Mouse (Mus musculus) heart, postnatal 25 days (tissue): Measurements from ENCODE around the gene Kif17. TPM values are rescaled to one million over a fixed set of nuclear protein-coding genes. Genes with fewer than 3 reads are reported as not detected.

Experiments used
- DNase-seq: peaks from one replicate; pipeline ENCODE4 v3.0.0; 2022; ENCODE audit warnings: low spot score
- intact Hi-C: fragments of 180-260 bp; cut with DNase I; formaldehyde crosslinking; loops from one replicate; pipeline ENCODE4 v1.15.1; 2025
- total RNA-seq, 2 experiments: library from RNA; stranded (reverse); gene quantifications; 2 replicates each; pipeline ENCODE4 v1.2.3; 2021

Kif17 gene
- total RNA-seq, result under 1 TPM; 0.13 to 0.22 TPM

- DNase-seq, result peak; percentile 19
- intact Hi-C loops, result no loop called here
These were observed at the start of gene Kif17, which contains the start of gene Sh2d5 for GRCm38 (mm10) chr4:138250088-138250960. TSS of gene Kif17 (plus strand) at chr4:138250435. TSS of gene Sh2d5 (plus strand) at chr4:138250403.

GRCm38 (mm10) chr4:138200769-138201168, 49.5 kb upstream of the Kif17 start:
- no peak for DNase-seq
- intact Hi-C loops, result no loop called here

GRCm38 (mm10) chr4:138201696-138202095, 48.5 kb upstream of the Kif17 start:
- DNase-seq, result no peak
- intact Hi-C loops, result no loop called here

GRCm38 (mm10) chr4:138210116-138210515, 40.1 kb upstream of the Kif17 start:
- DNase-seq, result no peak
- intact Hi-C loops, result no loop called here

GRCm38 (mm10) chr4:138213861-138214260, 36.4 kb upstream of the Kif17 start:
- no peak for DNase-seq
- intact Hi-C loops, result no loop called here

- intact Hi-C loops, result no loop called here
- DNase-seq, result no peak
These were observed 34.5 kb upstream of the Kif17 start for GRCm38 (mm10) chr4:138215671-138216199.

- intact Hi-C loops, result no loop called here
- DNase-seq, result peak; percentile 72
These were observed 33.9 kb upstream of the Kif17 start, which contains the start of gene Hp1bp3 for GRCm38 (mm10) chr4:138216200-138216890. TSS of gene Hp1bp3 (plus strand) at chr4:138216296.

- peak; percentile 97 for DNase-seq
- intact Hi-C loops, result no loop called here
These were observed 33.3 kb upstream of the Kif17 start for GRCm38 (mm10) chr4:138216891-138217392.

- no peak for DNase-seq
- intact Hi-C loops, result no loop called here
These were observed 32.8 kb upstream of the Kif17 start for GRCm38 (mm10) chr4:138217441-138217840.

GRCm38 (mm10) chr4:138217951-138218685, 32.1 kb upstream of the Kif17 start:
- intact Hi-C loops, result no loop called here
- no peak for DNase-seq

- intact Hi-C loops, result no loop called here
- DNase-seq, result no peak
These were observed 30.9 kb upstream of the Kif17 start for GRCm38 (mm10) chr4:138219331-138219730.

- intact Hi-C loops, result no loop called here
- no peak for DNase-seq
These were observed 29.5 kb upstream of the Kif17 start for GRCm38 (mm10) chr4:138220761-138221160.

GRCm38 (mm10) chr4:138221406-138221805, 28.8 kb upstream of the Kif17 start:
- no peak for DNase-seq
- intact Hi-C loops, result no loop called here

GRCm38 (mm10) chr4:138222396-138222795, 27.8 kb upstream of the Kif17 start:
- intact Hi-C loops, result no loop called here
- DNase-seq, result no peak

- intact Hi-C loops, result no loop called here
- DNase-seq, result no peak
These were observed 26.6 kb upstream of the Kif17 start for GRCm38 (mm10) chr4:138223623-138224022.

GRCm38 (mm10) chr4:138246756-138247665, 3.2 kb upstream of the Kif17 start:
- no peak for DNase-seq
- intact Hi-C loops, result no loop called here

GRCm38 (mm10) chr4:138251819-138252218, 1.6 kb downstream of the Kif17 start:
- DNase-seq, result no peak
- intact Hi-C loops, result no loop called here

GRCm38 (mm10) chr4:138252231-138252630, 2.0 kb downstream of the Kif17 start:
- DNase-seq, result no peak
- intact Hi-C loops, result no loop called here

GRCm38 (mm10) chr4:138257116-138257687, 7.0 kb downstream of the Kif17 start:
- no peak for DNase-seq
- intact Hi-C loops, result no loop called here
